In the genomic region with DNA sequence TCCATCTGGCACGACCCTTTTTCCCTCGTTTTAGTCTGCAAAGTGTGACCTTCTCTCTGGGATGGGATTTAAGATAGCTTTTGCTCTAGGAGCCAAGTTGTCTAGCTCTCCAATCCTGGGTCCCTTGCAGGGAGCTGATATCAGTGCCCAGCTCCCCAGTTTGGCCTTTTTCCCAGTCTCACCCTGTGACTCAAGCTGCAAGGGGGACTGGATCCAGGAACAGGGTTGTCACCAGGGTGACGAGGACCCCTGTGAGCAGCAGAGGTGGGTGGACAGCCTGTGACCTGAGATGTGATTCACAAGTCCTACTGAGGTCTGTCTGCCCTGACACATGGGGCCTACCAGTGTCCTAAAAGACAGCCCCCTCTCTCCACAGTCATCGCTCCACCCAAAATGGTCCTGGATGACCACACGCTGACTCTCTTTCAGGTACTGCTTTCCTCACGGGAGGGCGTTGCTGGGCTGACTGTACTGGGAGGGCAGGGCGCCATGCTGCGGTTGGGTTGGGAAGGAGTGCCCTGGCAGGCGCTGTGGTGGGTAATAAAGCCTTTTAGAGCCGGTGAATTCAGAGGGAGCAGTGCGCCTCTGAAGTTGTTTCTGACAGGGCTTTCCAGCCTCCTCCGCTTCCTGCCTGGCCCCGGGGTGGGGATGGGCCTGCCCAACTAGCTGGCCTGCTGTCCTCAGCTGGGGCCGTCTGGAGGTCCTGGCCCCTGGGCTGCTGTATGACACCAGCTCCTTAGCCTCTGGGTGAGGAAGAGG, we compare ENCODE assay signal across 8 mouse cellular contexts. TPM values are rescaled to one million over a fixed set of nuclear protein-coding genes. Genes with fewer than 3 reads are reported as not detected.
DNase-seq lines count a peak whose midpoint lies in the region; ATAC-seq and TF ChIP-seq lines count a peak whose summit lies in the region.
"Had no signal": no experiment of that assay in that cellular context is flagged by ENCODE, and none has a peak within 500 bp of the region (broad histone marks: within the 10 kb centered on the region; RNA-seq: fewer than 3 reads in every experiment).

No protein-coding gene starts in this region.

- ATAC-seq in hindbrain, embryonic 11.5 days (ENCODE audit: low FRiP score): no peak
- no peak for ATAC-seq in midbrain, postnatal 0 days (ENCODE audit: low FRiP score)
- no peak for ATAC-seq in cerebellum, adult (ENCODE audit: insufficient number of reproducible peaks, low FRiP score, low TSS enrichment)

- no peaks in the 10 kb centered on the region; the same call in 1 of the 2 replicates for H3K27me3 ChIP-seq in hindbrain, embryonic 11.5 days (ENCODE audit: control insufficient read depth, insufficient read depth, low read length)
- H3K27me3 ChIP-seq in midbrain, postnatal 0 days (ENCODE audit: insufficient read depth, low read length): no peaks in the 10 kb centered on the region
- H3K27me3 ChIP-seq: liver, embryonic 13.5 days had no signal

- whole genome bisulfite sequencing in hindbrain, embryonic 11.5 days: 41% methylated on average over 15 of the region's 15 CpGs
- 37% methylated on average over 15 of the region's 15 CpGs for WGBS in midbrain, postnatal 0 days

- 0 out of 2 replicates have a peak, but pooled peaks have one; percentile 1 for TF ChIP-seq CTCF in midbrain, postnatal 0 days (IDR thresholded peaks at IDR 0.05)

- H3K4me1 ChIP-seq in hindbrain, embryonic 11.5 days (replicated peaks; ENCODE audit: control insufficient read depth, insufficient read depth, low read length): peaks cover 22% of the 10 kb centered on the region
- H3K4me1 ChIP-seq in midbrain, postnatal 0 days (ENCODE audit: insufficient read depth, low read length): 0 out of 2 replicates have a peak, but pooled peaks cover 4% of the 10 kb centered on the region

- H3K36me3 ChIP-seq in hindbrain, embryonic 11.5 days (ENCODE audit: control insufficient read depth, insufficient read depth, low read length): 0 out of 2 replicates have a peak, but pooled peaks cover 6% of the 10 kb centered on the region
- peaks cover 14% of the 10 kb centered on the region for H3K36me3 ChIP-seq in midbrain, postnatal 0 days (ENCODE audit: insufficient read depth, low read length)

- peak; percentile 36 to 51 for DNase-seq in kidney, postnatal 4 days
- no peak for DNase-seq in kidney, postnatal 10 days
- peak; percentile 72 to 77 for DNase-seq in adrenal gland, postnatal 36 days
- DNase-seq in hindbrain, embryonic 11.5 days (ENCODE audit: low spot score): no peak
- DNase-seq in midbrain, postnatal 0 days (ENCODE audit: low spot score): no peak
- DNase-seq in gastrocnemius, postnatal 4 days (ENCODE audit: low spot score in 2 of 2): no peak
- DNase-seq: liver, embryonic 13.5 days had no signal

- no peaks in the 10 kb centered on the region for H3K9me3 ChIP-seq in hindbrain, embryonic 11.5 days (ENCODE audit: control insufficient read depth, low read length)
- H3K9me3 ChIP-seq in midbrain, postnatal 0 days (ENCODE audit: low read length): no peaks in the 10 kb centered on the region
- H3K9me3 ChIP-seq: liver, embryonic 13.5 days had no signal

- peak overlapping the region; percentile 33; the same call in 1 of the 2 replicates for H3K27ac ChIP-seq in hindbrain, embryonic 11.5 days (ENCODE audit: low read depth, low read length)
- no peak overlapping the region for H3K27ac ChIP-seq in midbrain, postnatal 0 days (ENCODE audit: low read depth, low read length)
- H3K27ac ChIP-seq: liver, embryonic 13.5 days had no signal

- no peak overlapping the region for H3K4me3 ChIP-seq in hindbrain, embryonic 11.5 days (ENCODE audit: low read depth, low read length)
- H3K4me3 ChIP-seq in midbrain, postnatal 0 days (ENCODE audit: low read depth, low read length): no peak overlapping the region
- H3K4me3 ChIP-seq: liver, embryonic 13.5 days had no signal

- H3K9ac ChIP-seq in hindbrain, embryonic 11.5 days (ENCODE audit: low read depth, low read length): no peak overlapping the region
- H3K9ac ChIP-seq in midbrain, postnatal 0 days (replicated peaks; ENCODE audit: low read length, poor library complexity, severe bottlenecking): 0 out of 2 replicates have a peak overlapping the region, but pooled peaks have one; percentile 24
- H3K9ac ChIP-seq: liver, embryonic 13.5 days had no signal

- no peak overlapping the region for H3K4me2 ChIP-seq in hindbrain, embryonic 11.5 days (replicated peaks; ENCODE audit: low read depth, low read length)
- no peak overlapping the region for H3K4me2 ChIP-seq in midbrain, postnatal 0 days (ENCODE audit: low read depth, low read length, poor library complexity, severe bottlenecking)
- H3K4me2 ChIP-seq: liver, embryonic 13.5 days had no signal

RNA-seq across cellular contexts. Expression of a gene that starts 9.7 kb away (rescaled TPM):
- total RNA-seq in adrenal gland, postnatal 36 days (2021): 10 to 100 TPM; 52.1 to 60.4 TPM
- polyA plus RNA-seq in hindbrain, embryonic 11.5 days (2014; fragmentation: Nextera tagmentation; extraction: Ambion mirVana): 115 and 121 TPM in 2 replicates
- 70.8 and 76.0 TPM in 2 replicates for total RNA-seq in midbrain, postnatal 0 days (2014; rRNA removed)
- polyA plus RNA-seq in midbrain, postnatal 0 days (2015; fragmentation: Nextera tagmentation; extraction: Ambion mirVana): 94.5 and 94.6 TPM in 2 replicates
- 10 to 100 TPM; 33.7 to 48.7 TPM for total RNA-seq in gastrocnemius, postnatal 4 days (2021)

RNA-seq across cellular contexts. Expression of a gene that starts 9.8 kb away (rescaled TPM):
- total RNA-seq in adrenal gland, postnatal 36 days (2021): 10 to 100 TPM; 24.3 to 27.7 TPM
- polyA plus RNA-seq in hindbrain, embryonic 11.5 days (2014; fragmentation: Nextera tagmentation; extraction: Ambion mirVana): 30.7 and 34.4 TPM in 2 replicates
- 44.8 and 47.8 TPM in 2 replicates for total RNA-seq in midbrain, postnatal 0 days (2014; rRNA removed)
- 46.8 and 51.0 TPM in 2 replicates for polyA plus RNA-seq in midbrain, postnatal 0 days (2015; fragmentation: Nextera tagmentation; extraction: Ambion mirVana)
- total RNA-seq in gastrocnemius, postnatal 4 days (2021): 10 to 100 TPM; 16.0 to 21.0 TPM

RNA-seq across cellular contexts. Expression of a gene that starts 17.4 kb away (rescaled TPM):
- 10 to 100 TPM in 1 of 2 experiments, 1 to 10 TPM in 1; 8.2 to 17.0 TPM for total RNA-seq in adrenal gland, postnatal 36 days (2021)
- polyA plus RNA-seq in hindbrain, embryonic 11.5 days (2014; fragmentation: Nextera tagmentation; extraction: Ambion mirVana): 17.6 and 18.2 TPM in 2 replicates
- 766 and 788 TPM in 2 replicates for total RNA-seq in midbrain, postnatal 0 days (2014; rRNA removed)
- polyA plus RNA-seq in midbrain, postnatal 0 days (2015; fragmentation: Nextera tagmentation; extraction: Ambion mirVana): 808 and 853 TPM in 2 replicates
- total RNA-seq in gastrocnemius, postnatal 4 days (2021): 1 to 10 TPM; 2.5 to 4.8 TPM

RNA-seq across cellular contexts. Expression of a gene that starts 23.2 kb away (rescaled TPM):
- total RNA-seq in adrenal gland, postnatal 36 days (2021): 10 to 100 TPM; 31.8 to 77.7 TPM
- polyA plus RNA-seq in hindbrain, embryonic 11.5 days (2014; fragmentation: Nextera tagmentation; extraction: Ambion mirVana): 14.3 and 15.2 TPM in 2 replicates
- 6.9 and 11.2 TPM in 2 replicates for total RNA-seq in midbrain, postnatal 0 days (2014; rRNA removed)
- polyA plus RNA-seq in midbrain, postnatal 0 days (2015; fragmentation: Nextera tagmentation; extraction: Ambion mirVana): 9.9 and 12.3 TPM in 2 replicates
- 1 to 10 TPM; 4.8 to 5.3 TPM for total RNA-seq in gastrocnemius, postnatal 4 days (2021)

RNA-seq across cellular contexts. Expression of a gene that starts 28.0 kb away (rescaled TPM):
- 1 to 10 TPM; 5.0 to 7.8 TPM for total RNA-seq in adrenal gland, postnatal 36 days (2021)
- 0.82 and 1.6 TPM in 2 replicates for polyA plus RNA-seq in hindbrain, embryonic 11.5 days (2014; fragmentation: Nextera tagmentation; extraction: Ambion mirVana)
- 3.6 and 5.2 TPM in 2 replicates for total RNA-seq in midbrain, postnatal 0 days (2014; rRNA removed)
- 4.0 and 4.4 TPM in 2 replicates for polyA plus RNA-seq in midbrain, postnatal 0 days (2015; fragmentation: Nextera tagmentation; extraction: Ambion mirVana)
- total RNA-seq in gastrocnemius, postnatal 4 days (2021): 10 to 100 TPM in 1 of 2 experiments, 1 to 10 TPM in 1; 9.5 to 10.4 TPM

Comparison
In these comparisons a context has a peak if more than half of its experiments do, and no peak if none do; other contexts are left out.
1. DNase-seq: peak in kidney, postnatal 4 days (2 of 2) and adrenal gland, postnatal 36 days (2 of 2); none in kidney, postnatal 10 days (single experiment), hindbrain, embryonic 11.5 days (single experiment), midbrain, postnatal 0 days (single experiment) and gastrocnemius, postnatal 4 days (0 of 2).
2. RNA of a gene that starts 17.4 kb away (total RNA-seq): 766 to 788 TPM in midbrain, postnatal 0 days; 8.2 to 17.0 TPM in adrenal gland, postnatal 36 days and 2.5 to 4.8 TPM in gastrocnemius, postnatal 4 days; every median in the first group is over 10 times any median in the second.